Mouse (Mus musculus): ENCODE measurements around the gene Gm21988.

Gene Gm21988

DNA sequence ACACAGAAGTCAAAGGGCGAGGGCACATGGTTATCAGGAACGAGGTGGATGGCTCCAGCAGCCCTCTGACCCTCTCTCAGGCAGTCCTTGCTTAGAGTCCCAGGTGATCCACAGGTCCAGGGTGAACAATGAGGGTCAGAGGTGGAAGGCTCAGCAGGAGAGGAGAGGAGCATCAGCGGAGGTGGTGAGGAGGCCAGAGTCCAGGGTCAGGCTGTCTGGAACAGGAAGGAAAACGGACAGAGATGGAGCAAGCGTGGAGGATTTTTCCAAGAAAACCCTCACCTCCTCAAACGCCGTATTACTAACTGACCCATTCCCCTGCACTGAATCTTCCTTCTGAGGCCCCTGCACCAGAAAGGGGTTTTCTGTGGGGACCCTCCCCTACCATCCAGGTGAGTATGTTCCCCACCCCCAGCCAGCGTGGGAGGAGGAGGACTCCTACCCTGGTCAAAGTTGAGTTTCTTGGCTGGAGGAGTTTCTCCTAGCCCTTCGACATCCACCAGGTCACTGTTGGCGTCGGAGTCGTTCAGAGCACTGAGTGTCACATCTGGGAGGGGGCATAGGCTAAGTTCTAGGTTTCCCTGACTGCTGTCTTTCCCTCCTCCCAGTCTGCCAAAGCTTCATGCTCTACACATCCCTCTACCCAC is 4.3 kb downstream of the Gm21988 start:
- DNase-seq: peak; percentile 24

DNA sequence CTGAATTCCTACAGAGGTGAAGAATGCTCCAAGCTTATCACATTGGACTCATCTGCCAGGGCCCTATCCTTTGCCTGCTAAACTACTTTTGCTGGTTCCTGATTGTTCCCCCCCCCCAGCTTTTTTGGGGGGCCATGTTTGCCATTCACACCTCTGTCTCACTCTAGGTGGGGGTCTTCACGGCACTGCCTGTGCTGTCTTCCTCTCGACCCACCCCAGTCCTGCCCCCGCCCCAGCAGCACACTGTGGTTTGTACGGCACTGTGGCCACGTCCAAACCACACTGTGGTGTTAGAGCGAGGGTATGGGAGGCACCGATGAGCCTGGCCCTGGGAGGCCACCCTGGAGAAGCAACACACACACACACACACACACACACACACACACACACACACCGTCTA is 5.1 kb downstream of the Gm21988 start:
- DNase-seq: no peak

DNA sequence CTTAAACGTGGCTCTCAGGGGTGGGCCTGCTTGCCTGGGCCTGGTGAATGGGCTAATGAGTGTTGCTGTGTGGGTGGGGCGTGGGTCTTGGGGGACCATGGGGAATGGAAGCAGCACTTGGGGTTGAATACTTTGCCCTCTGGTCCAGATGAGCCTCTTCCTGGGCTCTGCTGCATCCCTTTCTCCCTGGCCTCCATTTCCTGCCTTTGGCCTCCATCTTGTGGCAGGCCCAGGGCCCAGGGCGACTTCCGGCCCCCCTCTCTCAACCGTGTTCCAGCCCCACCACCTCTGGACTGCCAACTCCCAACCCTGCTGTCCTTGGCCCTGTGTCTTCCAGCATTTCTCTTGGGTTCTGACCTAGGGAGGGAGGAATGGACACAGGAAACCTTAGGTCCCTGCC is 5.6 kb downstream of the Gm21988 start:
- DNase-seq: peak; percentile 46

GRCm38 (mm10) chr11:70233016-70233415 is 6.6 kb downstream of the Gm21988 start:
- DNase-seq: no peak

DNA sequence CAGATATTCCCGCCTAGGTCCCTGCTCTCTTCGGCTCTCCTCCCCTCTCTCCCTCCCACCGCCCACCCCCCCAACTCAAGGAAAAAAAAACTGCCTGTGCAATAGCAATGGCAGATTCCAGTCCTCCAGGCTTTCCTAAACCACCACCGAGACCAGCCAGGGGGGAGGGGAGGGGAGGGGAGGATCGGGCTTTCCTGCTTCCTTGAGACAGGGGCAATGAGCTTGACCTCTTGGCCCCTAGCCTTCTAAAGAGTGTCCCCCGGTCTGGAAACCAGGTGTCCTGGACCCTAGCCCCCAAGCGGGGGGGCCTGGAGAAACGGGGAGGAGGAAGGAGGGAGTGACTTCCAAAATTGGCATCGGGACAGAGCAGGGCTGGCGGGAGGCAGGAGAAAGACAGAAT is 7.1 kb downstream of the Gm21988 start:
- DNase-seq: peak; percentile 66

DNA sequence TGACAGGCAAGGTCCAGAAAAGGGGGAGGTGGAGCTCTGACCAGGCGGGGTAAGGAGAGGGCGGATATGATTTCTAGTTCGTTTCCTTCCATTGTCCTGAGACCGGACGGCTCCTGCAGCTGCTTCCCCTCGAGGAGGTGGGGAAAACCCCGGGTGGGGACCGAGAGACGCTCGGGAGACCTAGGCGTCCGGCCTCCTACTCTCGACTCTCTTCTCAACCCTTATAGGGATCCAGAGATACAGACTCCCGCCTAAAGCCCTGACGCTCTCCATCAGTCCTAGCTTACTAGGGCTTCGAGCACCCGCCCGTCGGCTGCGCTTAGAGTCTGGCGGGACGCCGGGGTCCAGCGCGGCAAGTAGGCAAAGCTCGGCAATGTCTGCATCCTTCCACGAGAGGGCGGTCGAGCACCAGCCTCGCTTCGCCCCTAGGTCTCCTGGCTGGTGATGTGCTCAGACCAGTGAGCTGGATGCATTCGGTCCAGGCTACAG is 9.3 kb downstream of the Gm21988 start:
- peak; percentile 90 for DNase-seq

GRCm38 (mm10) chr11:70229260-70230010 is 10.2 kb downstream of the Gm21988 start, which contains the start of gene Bcl6b:
Bcl6b (minus strand) TSS chr11:70229798.
- DNase-seq: peak; percentile 69

- peak; percentile 91 for DNase-seq
Observed at GRCm38 (mm10) chr11:70228828-70229227, 10.8 kb downstream of the Gm21988 start.

DNA sequence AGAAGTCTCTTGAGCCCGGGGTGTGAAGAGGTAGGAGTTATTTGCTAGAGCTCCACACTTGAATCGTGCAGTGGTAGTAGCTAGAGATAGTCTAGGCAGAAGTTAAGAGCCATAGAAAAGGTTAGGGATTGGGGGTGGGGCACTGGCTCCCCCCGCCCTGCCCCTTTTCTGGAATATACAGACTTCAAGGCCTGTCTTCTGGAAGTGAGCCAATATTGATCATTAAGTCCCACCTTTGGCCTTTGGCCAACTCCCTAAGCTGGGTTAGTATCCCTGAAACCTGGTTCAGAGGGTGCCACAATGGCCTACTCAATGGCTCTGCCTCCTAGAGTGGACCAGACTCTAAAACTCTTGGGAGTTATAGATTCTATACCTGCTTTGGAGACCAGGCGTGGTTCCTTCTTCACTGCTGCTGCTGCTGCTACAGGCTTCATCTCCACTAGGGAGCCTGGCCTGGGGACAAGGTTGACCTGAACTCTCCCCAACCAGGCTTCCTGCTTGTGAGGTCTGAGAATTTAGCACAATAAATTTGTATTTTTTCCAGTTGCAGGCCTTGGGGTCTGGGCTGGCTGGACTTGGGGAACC is 11.9 kb downstream of the Gm21988 start:
- DNase-seq: no peak

DNA sequence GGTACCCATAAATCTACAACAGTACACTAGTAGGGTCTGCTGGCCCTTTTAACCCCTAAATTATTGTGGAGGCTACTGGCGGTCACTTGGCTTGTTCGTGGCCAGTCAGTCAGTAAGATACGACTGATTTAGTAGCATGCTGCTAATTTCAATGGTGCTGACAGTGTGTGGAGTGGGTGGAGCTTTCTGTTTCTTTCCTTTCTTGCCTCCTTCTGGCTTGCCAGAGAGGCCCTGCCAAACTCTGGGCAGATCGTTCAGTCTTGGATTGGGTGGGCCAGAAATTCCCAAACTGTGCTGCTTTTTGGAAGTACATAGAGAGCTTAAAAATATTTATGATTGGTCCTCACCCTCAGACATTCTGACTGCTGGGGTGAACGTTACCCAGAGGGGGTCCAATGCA is 12.5 kb downstream of the Gm21988 start:
- no peak for DNase-seq

DNA sequence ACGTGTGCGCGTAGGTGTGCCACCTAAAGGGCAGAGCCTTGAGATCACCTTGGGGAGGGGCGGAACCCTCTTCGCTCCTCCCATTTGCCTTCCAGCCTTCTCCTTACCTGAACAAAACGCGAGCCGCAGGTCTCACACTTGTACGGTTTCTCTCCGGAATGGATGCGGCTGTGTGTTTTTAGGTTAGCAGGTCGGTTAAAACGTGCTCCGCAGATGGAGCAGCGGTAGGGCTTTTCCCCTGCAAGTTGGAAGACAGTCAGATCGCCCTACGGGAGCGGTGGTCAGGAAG is 13.1 kb downstream of the Gm21988 start:
- DNase-seq: peak; percentile 55

DNA sequence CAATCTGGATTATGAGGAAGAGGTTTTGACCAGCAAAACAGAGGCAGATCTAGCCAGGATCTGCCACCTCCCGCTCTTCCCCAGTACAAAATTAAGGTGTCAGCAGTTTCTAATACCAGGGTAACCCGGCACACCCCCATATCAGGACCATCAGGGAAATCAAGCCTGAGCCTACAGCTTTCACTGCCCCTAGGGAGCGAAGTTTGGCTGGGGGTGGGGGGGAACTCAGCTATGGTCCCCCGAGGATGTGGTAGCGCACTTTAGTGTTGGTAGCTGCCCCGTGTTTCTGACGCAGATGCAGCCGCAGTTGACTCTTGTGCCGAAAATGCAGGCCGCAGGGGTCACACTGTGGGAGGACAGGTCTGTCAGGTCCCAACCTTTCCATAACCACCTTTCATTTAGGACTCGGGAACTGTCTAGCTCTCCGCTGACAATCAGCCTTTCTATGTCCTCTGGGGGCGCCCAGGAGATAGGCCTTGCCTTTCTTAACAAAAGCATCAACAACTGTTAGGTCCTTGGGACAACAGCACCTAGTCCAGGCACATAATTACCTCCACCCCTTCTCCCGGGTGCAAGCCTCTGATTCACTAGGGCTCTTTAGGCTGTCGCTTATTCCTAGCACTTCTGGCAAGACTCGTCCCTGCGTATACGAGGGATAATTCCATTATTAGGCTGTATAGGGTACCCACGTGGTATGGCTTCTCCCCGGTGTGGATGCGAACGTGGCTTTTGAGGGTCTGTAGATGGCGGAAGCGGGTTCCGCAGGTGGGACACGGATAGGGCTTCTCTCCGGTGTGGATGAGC is 13.6 kb downstream of the Gm21988 start:
- DNase-seq: peak; percentile 17

DNA sequence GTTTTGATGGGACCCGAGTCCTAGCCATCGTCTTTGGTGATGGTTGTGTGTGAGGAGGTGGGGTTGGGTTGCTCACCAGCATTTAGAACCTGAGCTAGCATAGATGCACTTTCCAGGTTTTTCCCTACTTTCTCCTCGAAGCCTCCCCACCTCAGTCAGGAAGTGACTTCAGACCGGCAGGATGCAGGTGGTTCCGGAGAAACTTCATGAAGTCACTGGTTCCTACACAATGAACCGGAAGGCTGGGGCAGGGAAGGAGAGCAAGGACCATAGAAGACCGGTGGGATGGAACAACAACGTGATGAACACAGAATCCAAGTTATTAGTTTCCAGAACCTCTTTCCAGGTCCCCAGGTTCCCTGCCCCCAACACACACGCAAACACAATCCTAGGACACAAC is 15.9 kb downstream of the Gm21988 start:
- peak; percentile 74 for DNase-seq

- DNase-seq: peak; percentile 70
Observed at GRCm38 (mm10) chr11:70221603-70222500, 17.8 kb downstream of the Gm21988 start.

GRCm38 (mm10) chr11:70220731-70221602 is 18.7 kb downstream of the Gm21988 start, which contains the start of gene Slc16a13:
Slc16a13 (minus strand) TSS chr11:70221064.
- peak; percentile 98 for DNase-seq

- no peak for DNase-seq
Observed at GRCm38 (mm10) chr11:70220323-70220722, 19.3 kb downstream of the Gm21988 start.

GRCm38 (mm10) chr11:70219873-70220272 is 19.8 kb downstream of the Gm21988 start:
- no peak for DNase-seq

- peak; percentile 44 for DNase-seq
Observed at GRCm38 (mm10) chr11:70218741-70219470, 20.7 kb downstream of the Gm21988 start.

DNA sequence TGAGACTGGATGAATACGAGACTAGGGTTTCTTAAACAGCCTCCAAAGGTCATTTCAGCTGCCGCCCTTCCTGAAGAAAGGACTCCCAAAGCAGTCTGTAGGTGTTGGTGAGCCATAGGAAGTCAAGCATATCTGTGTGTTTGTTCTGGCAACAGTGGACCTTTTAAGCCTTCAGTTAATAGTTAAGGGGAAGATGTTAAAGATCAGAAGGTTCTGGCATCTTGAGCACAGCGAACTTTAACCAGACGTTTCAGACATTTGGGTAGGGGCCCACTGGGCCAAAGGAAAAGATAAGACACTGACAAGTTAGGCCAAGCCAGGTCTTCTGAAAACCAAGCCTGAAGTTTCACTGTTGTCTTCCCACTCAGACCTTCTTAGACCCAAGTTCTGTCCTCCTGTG is 21.6 kb downstream of the Gm21988 start:
- DNase-seq: peak; percentile 78

- DNase-seq: no peak
Observed at GRCm38 (mm10) chr11:70216103-70216502, 23.5 kb downstream of the Gm21988 start.
